Mouse (Mus musculus) cortical plate, adult 2 months (tissue): Measurements from ENCODE around the gene Aqp1.

ENCODE experiments used
- CTCF ChIP-seq: fragments of 200-500 bp; IDR thresholded peaks from 2 replicates; pipeline ENCODE4 v1.5.1; 2011; ENCODE audit warnings: mild to moderate bottlenecking, control low read depth, low read length; ENCODE audit not compliant: insufficient read depth; ENCODE audit errors: extremely low read depth
- POLR2A ChIP-seq: fragments of 200-500 bp; IDR thresholded peaks from 2 replicates; pipeline ENCODE4 v1.6.1; 2011; ENCODE audit warnings: mild to moderate bottlenecking, low read length, control low read depth; ENCODE audit not compliant: insufficient read depth; ENCODE audit errors: extremely low read depth

DNA sequence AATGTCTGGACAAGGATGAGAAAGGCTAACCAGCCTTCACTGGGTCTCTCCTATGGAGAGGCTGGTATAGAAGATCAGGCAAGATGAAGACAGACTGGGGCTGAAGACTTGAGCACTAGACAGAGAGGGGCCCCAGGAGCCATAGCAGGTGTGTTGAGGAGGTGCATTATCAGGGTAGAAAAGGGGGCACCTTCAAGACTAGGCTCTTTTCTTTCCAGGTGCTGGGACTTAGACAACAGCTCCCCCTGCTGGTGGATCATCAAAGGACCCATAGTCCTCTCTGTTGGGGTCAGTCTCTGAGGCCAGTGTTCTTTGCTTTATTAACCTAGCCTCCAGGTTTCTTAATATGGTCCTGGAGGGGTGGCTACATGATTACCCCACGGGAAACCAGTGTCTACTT is 47.7 kb downstream of the Aqp1 start:
- peak; percentile 74 for TF ChIP-seq CTCF
- no peak for TF ChIP-seq POLR2A
